Mouse (Mus musculus): Measurements from ENCODE around the gene Akt1. TPM values are rescaled to one million over a fixed set of nuclear protein-coding genes. Genes with fewer than 3 reads are reported as not detected.
A peak's percentile ranks its signal among the peaks of the same experiment; 100 is the strongest.

Akt1 gene
- total RNA-seq (2015; ENCODE audit: low replicate concordance) (22.6 and 24.1 TPM in 2 replicates), total RNA-seq (2017; ENCODE audit: low replicate concordance) (24.5 and 40.9 TPM in 2 replicates)

DNA sequence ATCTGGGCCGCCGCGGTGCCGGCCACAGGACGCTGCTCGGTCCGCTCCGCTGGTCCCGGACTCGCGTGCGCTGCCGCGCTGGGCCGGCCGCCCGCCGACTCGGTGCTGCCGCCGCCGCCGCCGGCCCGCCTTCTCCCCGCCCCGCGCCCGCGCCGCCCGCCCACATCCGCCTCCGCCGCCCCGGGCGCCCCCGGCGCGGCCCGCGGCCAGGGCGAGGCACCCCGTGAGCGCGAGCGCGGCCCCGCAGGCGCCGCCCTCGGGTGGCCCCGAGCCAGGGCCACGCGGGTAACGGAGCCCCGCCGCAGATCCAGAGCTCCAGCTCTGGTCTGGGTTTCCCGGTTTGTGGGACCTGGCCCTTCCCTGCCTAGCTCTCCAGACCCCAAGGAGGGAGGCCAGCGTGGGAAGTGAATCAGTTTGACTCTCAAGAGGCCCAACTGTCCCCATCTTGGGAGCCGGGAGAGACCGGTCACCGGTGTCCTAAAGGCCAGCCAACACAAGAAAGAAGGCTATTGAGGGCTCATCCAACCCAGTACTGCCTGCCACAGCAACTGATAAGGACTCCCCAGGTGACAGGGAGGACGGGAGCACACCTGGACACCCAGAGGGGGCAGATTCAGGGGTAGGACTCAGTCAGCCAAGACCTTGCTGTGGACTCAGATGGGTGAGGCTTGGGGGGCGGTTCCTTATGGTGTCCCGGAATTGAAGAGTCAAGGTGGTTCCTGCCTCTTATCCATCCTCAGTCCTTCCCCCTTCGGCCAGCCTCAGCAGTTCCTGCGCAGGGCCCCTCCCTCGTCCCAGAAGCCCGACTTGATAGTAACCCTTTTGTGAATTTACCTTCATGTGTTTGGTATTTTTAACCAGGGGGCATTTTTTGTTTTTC, at the start of gene Akt1:
Gene Akt1 (minus strand): TSS at position 753 of the 880 bp plus-strand sequence.
- peak; percentile 8; the same call in 1 of the 2 replicates for ATAC-seq (replicated peaks; ENCODE audit: low FRiP score, poor library complexity, severe bottlenecking)

DNA sequence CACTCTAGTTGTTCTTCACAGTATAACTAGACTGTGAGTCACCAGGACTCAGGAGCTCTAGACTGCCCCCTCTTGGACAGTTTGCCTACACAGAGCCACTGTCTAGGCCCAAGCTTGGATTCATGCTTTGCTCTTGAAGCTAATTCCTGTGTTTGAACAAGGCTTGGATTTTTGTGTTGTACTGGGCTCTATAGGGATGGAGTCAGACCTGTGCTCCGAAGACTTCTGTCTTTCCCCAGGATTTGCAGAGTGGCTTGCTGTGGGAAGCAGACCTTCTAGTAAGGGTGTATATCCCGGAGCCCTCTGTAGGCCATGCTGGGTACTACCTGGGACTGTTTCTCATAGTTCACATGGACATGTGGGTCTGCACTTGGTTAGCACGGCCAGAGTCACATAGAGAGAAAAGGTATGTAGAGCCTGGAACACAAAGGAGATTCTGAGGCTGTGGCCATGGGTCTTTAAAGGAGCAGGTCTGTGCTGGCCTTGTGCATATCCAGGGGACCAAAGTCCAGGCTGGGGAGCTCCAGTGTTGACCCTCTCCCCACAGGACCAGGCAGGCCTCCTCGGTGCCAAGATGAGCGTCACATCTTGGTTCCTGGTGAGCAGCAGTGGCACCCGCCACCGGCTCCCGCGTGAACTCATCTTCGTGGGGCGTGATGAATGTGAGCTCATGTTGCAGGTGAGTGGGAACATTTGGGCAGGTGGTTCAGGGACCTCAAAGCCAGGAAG, 49.6 kb upstream of the Akt1 start:
- no peak for ATAC-seq (replicated peaks; ENCODE audit: low FRiP score, poor library complexity, severe bottlenecking)

DNA sequence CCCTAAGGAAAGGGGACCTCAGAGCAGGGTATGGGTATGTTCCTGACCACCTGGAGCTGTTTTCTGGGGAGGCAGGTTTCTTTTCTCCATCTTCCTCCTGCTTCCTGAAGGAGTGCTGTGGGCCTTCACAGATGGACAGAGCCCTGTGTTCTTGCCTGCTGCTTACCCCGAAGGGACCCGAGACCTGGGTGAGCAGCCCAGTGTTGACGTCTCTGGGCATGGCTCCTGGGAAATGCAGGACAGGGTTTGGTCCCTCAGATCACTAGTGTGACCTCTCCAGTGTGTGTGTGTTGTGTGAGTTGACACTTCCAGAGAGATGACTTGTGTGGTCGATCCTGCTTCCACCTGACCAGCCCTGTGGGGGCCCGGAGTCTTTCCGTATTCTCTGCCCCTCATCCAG, 48.8 kb upstream of the Akt1 start:
- no peak for ATAC-seq (replicated peaks; ENCODE audit: low FRiP score, poor library complexity, severe bottlenecking)

DNA sequence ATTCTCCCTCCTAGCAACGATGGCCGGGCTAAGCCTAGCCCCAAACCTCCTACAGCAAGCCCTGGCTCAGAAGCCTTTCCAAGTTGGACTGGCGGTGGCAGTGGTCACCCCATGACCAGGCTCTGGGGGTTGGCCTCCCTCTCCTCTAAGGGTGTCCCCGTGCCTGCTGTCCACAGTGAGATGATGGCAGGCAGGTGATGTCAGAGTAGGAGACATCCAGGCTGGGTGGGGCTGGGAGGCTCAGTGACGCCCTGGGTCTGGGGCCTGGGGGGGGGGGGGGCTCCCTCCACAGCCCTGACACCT, 48.3 kb upstream of the Akt1 start:
- no peak for ATAC-seq (replicated peaks; ENCODE audit: low FRiP score, poor library complexity, severe bottlenecking)

DNA sequence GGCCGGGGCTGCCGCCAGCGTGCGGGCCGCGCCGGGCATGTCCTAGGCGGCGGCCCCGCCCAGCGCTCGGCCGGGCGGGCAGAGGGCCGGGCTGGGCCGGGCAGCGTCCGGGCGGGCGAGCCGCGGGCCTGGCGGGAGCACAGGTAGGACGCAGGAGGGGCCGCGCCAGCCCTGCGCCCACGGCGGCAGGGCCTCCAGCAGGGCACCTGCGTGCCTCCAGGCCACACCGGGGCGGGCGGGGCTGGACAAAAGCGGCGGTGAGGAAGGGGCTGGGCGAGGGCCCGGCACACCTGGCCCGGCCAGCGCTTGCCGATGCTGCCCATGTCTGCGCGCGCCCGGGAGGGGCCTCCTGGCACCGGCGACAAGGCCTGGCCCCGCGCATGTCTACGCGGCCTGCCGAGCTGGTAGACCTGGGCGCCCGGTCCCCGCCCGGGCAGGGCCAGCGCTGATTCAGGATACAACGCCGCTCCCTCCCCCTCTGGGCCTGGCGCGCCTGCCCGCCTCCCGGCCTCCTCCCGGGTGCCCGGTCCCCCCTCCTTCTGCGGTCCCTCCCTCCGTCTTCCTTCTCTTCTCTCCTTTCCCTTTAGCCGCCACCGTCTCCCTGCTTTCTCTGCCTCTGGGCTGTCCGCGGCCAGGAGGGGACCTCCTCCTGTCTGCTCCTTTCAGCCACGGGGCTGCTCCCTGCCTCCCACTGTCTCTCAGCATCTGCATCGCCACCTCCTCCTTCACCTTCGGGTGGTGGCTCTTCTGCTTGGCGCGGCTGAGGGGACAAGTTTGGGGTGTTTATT, 47.8 kb upstream of the Akt1 start:
- no peak for ATAC-seq (replicated peaks; ENCODE audit: low FRiP score, poor library complexity, severe bottlenecking)

DNA sequence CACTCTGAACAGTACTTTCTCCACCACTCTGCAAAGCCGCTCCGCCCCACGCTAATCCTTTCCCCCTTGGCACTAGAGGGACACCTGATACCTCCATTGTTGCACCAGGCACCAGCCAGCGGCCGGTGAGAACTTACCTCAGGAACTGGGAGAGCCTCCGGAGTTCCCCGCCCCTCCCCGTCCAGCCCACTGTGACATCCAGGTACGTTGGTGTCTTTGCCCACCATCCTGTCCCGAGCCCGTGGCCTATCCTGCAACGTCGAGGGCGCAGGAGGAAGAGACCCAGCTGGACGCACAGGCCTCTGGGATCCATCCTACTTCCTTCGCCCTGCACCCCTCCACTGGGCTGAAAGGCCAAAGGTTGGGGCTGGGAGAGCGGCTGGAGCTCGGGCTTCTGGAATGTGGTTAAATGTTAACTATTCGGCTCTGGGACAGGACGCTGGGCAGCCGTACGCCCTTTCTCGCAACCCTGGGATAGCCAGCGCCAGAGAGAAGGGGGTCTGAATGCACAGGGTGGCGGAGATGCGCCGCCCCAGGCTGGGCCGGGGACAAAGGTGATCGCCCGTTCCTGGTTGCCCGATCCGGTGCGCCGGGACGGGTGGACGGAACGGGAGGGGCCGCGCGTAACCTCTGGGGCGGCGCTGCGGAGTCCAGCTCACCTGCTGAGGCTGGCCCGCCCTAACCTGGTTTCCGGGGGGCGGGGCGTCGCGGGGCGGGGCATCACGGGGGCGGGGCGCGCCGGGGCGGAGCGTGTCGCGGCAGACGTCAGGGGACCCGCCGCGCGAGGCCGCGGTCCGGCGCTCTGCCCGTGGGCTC, 46.9 kb upstream of the Akt1 start:
- no peak for ATAC-seq (replicated peaks; ENCODE audit: low FRiP score, poor library complexity, severe bottlenecking)

DNA sequence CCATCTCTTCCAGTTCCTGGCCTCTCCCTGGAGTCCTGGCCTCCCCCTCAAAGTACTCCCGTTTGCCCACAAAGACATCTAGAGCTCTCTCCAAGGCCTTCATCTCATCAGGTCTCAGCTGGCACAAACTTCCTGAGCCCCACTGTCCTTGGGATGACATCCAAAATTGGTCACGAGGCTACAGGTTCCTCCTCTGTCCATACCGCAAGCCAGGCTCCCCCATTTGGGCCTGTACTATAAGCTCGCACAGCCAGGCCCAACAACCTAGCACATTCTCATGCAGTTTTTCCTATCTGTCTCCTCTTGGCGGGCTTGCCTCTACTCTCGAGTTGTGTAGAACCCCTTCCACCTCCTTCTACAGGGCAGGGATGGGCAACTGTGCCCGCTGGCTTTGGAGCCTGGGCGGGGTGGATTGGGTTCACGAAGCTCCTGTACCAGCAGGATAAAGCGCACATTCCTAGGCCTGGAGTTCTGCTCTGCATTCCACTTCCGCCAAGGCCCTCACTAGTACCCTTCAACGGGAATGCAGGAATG, 46.3 kb upstream of the Akt1 start:
- ATAC-seq (replicated peaks; ENCODE audit: low FRiP score, poor library complexity, severe bottlenecking), result no peak

DNA sequence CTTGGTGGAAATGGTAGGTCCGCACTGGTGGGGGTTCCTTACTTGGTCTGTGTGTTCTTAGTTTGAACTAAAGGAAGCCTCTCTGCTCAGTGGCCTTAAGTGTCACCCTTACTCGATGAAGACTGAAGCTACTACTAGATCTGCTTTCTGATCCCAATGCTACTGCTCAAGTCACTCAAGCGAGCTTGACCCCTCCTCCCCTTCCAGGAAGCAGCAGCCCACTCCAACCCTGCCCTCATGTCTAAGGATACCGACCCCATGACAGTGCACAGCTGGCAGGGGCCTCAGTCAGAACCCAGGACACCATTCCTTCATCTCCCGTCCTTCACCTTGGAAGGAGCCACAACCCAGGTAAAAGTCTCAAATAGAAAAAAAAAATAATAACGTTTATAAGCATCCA, 45.5 kb upstream of the Akt1 start, which contains the start of gene Cep170b:
Gene Cep170b (plus strand): TSS at position 240 of the 400 bp plus-strand sequence.
- no peak for ATAC-seq (replicated peaks; ENCODE audit: low FRiP score, poor library complexity, severe bottlenecking)

DNA sequence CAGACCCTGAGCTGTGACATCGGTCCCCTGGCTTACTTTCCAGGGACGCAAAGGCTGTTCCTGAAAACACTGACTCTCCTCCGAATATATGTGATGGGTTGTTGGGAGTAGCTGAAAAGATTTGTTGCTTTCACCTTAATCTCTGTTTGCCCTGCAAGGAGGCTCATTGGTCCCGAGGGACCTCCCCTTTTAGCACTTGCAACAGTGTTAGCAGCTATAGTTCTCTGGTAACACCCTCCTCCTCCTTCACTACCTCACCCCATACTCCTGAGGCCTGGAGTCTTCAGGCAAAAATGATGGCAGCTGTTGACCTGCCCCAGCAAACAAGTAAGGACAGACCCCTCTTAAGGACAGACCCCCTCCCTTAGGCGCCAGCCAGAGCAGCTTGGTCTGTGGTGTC, 44.3 kb upstream of the Akt1 start:
- no peak for ATAC-seq (replicated peaks; ENCODE audit: low FRiP score, poor library complexity, severe bottlenecking)

DNA sequence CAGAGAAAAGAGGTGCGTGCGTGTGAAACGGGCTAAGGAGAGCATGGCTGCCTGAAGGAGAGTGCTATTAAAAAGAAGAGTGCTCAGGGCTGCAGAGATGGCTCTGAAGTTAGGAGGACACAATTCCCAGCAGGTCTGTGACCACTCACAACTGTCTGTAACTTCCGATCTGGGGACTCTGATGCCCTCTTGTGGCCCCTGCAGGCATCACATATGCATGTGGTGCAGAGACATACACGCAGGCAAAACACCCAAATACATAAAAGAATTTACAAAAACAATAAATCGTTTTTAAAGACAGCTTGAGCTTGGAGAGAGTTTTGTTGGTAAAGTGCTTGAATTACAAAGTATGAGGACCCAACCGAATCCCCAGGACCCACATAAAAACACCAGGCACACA, 42.5 kb upstream of the Akt1 start:
- no peak for ATAC-seq (replicated peaks; ENCODE audit: low FRiP score, poor library complexity, severe bottlenecking)

DNA sequence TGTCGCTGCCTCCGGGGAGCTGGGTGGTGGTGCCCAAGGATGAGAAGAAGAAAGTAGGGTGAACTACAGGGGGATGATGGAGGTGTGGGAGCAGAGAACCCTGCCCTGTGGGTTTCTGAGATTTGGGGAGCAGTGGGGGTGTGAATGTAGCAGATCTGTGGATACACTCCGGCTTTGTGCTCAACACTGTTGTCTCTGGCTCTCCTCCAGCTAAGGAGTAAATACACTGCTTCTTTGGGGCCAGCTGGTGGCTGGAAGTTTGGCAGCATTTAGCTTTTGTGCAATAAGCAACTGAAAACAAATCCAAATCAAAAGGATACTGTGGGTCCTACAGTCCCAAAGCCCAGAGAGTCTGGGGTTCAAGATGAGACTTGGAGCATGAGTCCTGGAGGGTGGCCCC, 39.3 kb upstream of the Akt1 start:
- ATAC-seq (replicated peaks; ENCODE audit: low FRiP score, poor library complexity, severe bottlenecking), result no peak

DNA sequence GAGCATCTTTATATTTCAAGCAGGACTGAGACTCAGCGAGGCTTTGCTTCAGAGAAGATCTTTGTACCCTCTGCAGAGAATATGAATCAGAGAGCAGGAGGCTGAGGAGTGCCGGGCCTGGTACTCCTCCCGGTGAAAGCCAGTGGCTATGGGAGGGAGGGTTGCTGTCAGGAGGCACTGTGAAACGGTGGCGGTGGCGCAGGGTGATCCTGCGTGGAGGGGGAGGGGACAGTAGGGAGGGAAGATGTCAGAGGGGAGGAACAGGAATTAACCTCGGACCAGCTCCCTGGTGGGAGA, 32.8 kb upstream of the Akt1 start:
- ATAC-seq (replicated peaks; ENCODE audit: low FRiP score, poor library complexity, severe bottlenecking), result no peak

DNA sequence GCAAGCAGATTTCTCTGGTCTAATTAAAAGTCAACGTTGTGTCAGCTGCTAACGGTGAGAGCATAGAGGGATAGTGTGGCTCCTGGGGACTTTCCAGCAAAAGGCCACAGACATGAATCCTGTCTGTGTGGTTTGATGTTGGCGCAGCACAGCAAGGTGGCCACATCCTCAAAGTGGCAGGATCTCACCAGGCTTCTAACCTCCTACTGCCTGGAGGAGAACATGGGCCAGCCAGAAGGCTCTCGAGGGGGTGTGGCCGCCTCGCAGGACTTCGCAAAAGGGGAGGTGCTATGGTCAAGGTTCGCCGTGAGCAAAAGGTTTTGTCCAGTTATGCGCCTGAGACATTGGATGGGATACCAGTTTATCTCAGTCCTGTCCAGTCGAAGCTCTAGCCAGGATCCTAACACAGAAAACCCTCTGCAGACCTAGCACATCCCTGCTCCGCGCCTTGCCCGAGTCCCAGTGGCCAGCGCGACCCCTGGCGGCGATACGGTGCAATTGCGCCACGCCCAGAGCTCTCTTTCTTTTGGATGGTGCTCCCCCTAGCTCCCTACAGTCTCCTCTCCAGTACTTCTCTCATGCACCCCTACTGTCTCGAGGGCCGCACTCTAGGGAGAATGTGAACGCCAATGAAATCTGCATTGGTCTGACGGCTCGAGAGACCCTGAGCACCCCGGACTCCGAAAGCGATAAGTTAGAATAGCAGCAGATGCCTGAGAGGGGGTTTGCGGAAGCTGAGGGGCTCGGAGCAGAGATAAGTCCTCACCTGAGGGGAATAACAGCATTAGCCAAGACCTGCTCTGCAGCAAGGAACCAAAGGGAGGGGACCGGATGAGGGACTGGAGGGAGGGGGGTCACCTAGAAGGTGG, 32.3 kb upstream of the Akt1 start:
- peak; percentile 85; the same call in 1 of the 2 replicates for ATAC-seq (replicated peaks; ENCODE audit: low FRiP score, poor library complexity, severe bottlenecking)

DNA sequence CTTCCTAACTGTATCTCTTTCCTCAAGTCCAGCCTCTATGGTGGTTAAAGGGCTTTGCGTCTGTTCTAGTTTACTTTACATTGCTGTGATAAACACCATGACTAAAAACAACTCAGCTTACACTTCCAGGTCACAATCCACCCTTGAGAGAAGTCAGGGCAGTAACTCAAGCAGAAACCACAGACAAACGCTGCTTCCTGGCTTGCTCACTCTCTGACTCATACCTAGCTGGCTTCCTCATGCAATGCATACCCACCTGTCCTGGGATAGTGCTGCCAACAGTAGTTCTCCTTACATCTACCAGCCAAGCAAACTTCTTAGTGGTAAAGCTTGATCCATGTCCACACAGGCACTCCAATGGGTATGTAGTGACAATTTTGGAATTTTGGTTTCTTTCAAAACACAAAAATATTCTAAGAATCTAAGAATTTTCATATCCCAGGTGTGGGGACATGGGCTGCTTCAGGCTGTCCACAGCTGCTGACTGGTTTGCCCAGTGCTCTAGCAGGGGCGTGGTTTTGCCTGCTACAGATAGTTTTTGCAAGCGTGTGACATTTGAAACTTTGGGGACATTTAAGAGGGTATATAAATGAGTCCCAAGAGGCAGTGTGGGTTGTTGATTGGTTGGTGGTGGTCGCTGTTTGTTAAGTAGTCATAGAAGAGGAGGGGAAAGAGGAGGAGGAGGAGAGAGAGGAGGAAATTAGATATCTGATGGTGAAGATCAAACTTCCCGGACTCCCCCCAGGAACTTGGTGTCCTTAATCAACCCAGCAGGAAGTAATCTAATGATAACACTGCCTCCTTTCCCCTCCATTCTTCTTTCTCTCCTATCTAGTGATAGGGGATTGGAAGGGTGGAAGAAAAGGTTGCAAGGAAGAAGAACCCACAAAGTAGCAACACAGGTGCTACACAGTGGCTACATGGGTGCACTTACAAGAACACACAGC, 28.0 kb upstream of the Akt1 start:
- no peak for ATAC-seq (replicated peaks; ENCODE audit: low FRiP score, poor library complexity, severe bottlenecking)

DNA sequence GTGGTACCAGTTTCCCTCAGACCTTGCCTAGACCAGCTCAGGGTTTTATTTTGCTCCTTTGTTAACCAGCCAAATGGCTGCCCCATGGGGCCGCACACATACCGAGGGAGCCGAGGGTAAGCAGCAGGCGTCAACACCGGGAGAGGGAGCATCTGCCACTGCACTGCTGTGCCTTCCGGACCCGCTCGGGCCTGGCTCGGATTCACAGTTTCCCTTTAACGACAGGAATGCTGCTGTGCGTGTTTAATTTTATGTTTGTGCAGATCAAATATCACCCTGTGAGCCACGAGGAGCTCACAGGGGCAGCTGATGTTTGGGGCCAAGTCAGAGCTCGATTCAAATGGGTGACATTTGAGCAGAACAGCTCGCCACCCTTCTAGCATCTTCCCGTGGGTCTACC, 25.8 kb upstream of the Akt1 start:
- ATAC-seq (replicated peaks; ENCODE audit: low FRiP score, poor library complexity, severe bottlenecking), result no peak

DNA sequence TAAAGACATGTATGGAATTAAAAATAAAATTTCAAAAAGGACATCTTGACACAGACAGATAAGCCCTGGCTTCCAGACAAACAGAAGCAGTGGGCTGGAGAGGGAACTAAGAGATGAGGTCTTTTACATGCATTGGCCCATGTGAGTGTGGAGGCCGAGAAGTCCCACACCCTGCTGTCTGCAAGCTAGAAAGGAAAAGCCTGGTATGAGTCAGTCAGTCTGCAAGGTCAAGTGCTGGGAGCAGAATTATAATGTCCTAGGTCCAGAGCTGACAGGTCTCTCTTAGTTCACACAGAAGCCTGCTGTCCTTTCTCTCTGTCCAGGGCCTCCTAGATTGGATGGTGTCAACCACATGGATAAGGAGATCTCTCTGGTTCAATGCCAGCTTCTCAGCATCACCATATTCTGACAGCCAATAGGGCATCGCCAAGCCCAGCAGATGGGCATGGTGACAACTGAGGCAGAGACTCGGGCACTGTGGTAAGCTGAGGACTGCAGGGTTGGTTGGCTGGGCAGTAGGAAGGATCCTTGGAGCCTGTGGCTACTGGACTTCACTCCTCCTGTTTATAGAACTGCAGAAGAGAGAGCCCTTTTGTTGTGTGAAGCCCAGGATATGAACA, 22.2 kb upstream of the Akt1 start:
- ATAC-seq (replicated peaks; ENCODE audit: low FRiP score, poor library complexity, severe bottlenecking), result no peak

DNA sequence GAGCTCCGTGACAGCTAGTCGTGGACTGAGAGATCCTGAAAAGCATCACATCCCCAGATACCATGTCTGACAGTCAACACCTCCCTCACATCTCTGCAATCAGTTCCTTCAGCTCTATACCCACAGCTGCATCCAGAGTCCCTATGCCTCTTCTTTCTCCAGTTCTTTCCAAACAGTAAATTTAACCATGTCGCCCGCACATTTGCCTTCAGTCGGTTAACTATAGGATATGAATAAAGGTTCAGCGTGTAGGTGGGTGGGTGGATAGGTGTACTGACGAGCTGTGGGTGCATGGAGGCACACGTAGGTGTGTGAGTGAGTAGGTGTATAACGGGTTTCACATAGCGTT, 19.4 kb upstream of the Akt1 start:
- ATAC-seq (replicated peaks; ENCODE audit: low FRiP score, poor library complexity, severe bottlenecking), result no peak

Measured in erythroid progenitor cell, adult 5-6 weeks (primary cell).